Mouse (Mus musculus): ENCODE results near the gene Cyp26c1. TPM values are rescaled to one million over a fixed set of nuclear protein-coding genes. Genes with fewer than 3 reads are reported as not detected.

Cyp26c1 gene
- polyA plus RNA-seq (2012; rRNA removed; ENCODE audit: low replicate concordance), result not detected in 2 replicates

DNA sequence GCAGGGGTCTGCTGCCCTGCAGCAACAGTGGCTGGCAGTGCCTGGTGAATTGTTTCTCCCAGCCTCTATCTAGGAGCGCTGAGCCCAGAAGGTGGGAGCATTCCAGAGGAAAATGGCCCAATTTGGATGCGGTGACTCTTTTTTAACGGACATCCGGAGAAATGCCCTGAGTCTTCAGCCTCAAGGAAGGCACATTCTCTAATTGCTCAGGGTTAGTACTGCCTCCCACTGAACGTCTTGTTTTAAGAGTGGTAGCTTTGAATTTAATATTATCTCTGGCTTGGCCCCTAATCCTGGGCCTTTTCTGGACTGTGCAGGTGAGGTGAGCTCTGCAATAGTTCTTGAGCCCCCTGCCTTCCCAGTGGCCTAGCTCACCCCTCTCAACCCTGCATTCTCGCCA is at the start of gene Cyp26c1:
Gene Cyp26c1, plus strand, starts transcription at position 301 of the 400 bp plus-strand sequence.

DNA sequence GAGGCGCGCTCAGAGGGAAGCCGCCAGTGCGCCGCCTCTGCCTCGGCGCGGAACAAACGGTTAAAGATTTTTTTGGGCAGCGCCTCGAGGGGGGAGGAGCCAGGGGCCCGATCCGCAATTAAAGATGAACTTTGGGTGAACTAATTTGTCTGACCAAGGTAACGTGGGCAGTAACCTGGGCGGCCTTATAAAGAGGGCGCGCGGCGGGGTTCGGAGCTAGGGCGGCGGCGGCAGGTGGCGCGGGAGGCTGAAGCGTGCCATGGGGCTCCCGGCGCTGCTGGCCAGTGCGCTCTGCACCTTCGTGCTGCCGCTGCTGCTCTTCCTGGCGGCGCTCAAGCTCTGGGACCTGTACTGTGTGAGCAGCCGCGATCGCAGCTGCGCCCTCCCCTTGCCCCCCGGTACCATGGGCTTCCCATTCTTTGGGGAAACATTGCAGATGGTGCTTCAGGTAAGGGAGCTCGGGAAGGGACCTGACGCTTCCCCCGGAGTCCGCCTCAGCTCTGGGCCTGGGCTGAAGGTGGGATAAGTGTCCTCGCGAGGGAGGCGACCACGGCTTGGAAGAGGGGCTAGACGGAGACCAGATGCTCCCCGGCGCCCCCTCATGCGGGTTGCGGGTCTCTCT is 12.4 kb downstream of the Cyp26c1 start, which contains the start of gene Cyp26a1:
Gene Cyp26a1, plus strand, starts transcription at position 148 of the 622 bp plus-strand sequence.

Other genes starting within 250 kb of the Cyp26c1 start
- gene Exoc6, start 135.2 kb upstream of the Cyp26c1 start, polyA plus RNA-seq (2012; rRNA removed; ENCODE audit: low replicate concordance), result 4.5 and 5.0 TPM in 2 replicates
- gene Cyp26a1, start 12.2 kb downstream of the Cyp26c1 start, polyA plus RNA-seq (2012; rRNA removed; ENCODE audit: low replicate concordance), result 0.32 TPM in 1 of 2 replicates, not detected in the other